Mouse (Mus musculus) limb, embryonic 14.5 days (tissue): ENCODE measurements around the gene Csnk1d. TPM values are rescaled to one million over a fixed set of nuclear protein-coding genes. Genes with fewer than 3 reads are reported as not detected.

ENCODE experiments used
- ATAC-seq: fragments of 200-750 bp; cut with Nextera tagmentation; 2 replicates; pipeline ENCODE4 v1.8.0; 2017; ENCODE audit warnings: low read depth, moderate number of reproducible peaks, moderate TSS enrichment; ENCODE audit not compliant: low FRiP score
- DNase-seq: peaks from one replicate; pipeline ENCODE4 v3.0.0-alpha.2; 2015; ENCODE audit warnings: low spot score
- H3K27ac ChIP-seq: fragments of 300-500 bp; sonication (generic); replicated peaks from 2 replicates; pipeline ENCODE4 v1.5.1; 2014; ENCODE audit warnings: low read depth, mild to moderate bottlenecking, low read length, moderate library complexity, mixed read lengths
- H3K27me3 ChIP-seq: fragments of 300-500 bp; sonication (generic); 2 replicates; pipeline ENCODE4 v1.6.1; 2014; ENCODE audit warnings: low read length, mixed read lengths; ENCODE audit not compliant: control insufficient read depth, insufficient read depth
- H3K36me3 ChIP-seq: fragments of 300-500 bp; sonication (generic); 2 replicates; pipeline ENCODE4 v1.6.1; 2014; ENCODE audit warnings: mild to moderate bottlenecking, low read length, moderate library complexity, mixed read lengths; ENCODE audit not compliant: control insufficient read depth, insufficient read depth
- H3K4me1 ChIP-seq: fragments of 300-500 bp; sonication (generic); 2 replicates; pipeline ENCODE4 v1.6.1; 2014; ENCODE audit warnings: antibody characterized with exemption, low read length, mixed read lengths; ENCODE audit not compliant: control insufficient read depth, insufficient read depth
- H3K4me2 ChIP-seq: fragments of 300-500 bp; sonication (generic); replicated peaks from 2 replicates; pipeline ENCODE4 v1.6.1; 2014; ENCODE audit warnings: low read depth, mild to moderate bottlenecking, low read length, moderate library complexity; ENCODE audit not compliant: severe bottlenecking
- H3K4me3 ChIP-seq: fragments of 300-500 bp; sonication (generic); replicated peaks from 2 replicates; pipeline ENCODE4 v1.5.1; 2014; ENCODE audit warnings: low read length
- H3K9ac ChIP-seq: fragments of 300-500 bp; sonication (generic); 2 replicates; pipeline ENCODE4 v1.6.1; 2014; ENCODE audit warnings: mild to moderate bottlenecking, low read depth, low read length, moderate library complexity; ENCODE audit not compliant: severe bottlenecking
- H3K9me3 ChIP-seq: fragments of 300-500 bp; sonication (generic); 2 replicates; pipeline ENCODE4 v1.6.1; 2016; ENCODE audit warnings: low read length; ENCODE audit not compliant: control insufficient read depth
- POLR2A ChIP-seq: fragments of 200-500 bp; IDR thresholded peaks from 2 replicates; pipeline ENCODE4 v1.8.0; 2012; ENCODE audit warnings: inconsistent platforms, mild to moderate bottlenecking, moderate library complexity, borderline replicate concordance; ENCODE audit not compliant: insufficient read depth, insufficient read length; ENCODE audit errors: extremely low read depth
- WGBS: fragments of 180-500 bp; shearing (Covaris S2); extraction: QIAGEN DNeasy Blood & Tissue Kit; methylation state at CpG from one replicate; pipeline ENCODE4 v1.1.7; 2014; 5-methylcytosine and 5-hydroxymethylcytosine counted together
- polyA plus RNA-seq, 2 experiments: library from polyadenylated mRNA; depleted of rRNA in 1 of 2; stranded (reverse) in 1 of 2; unstranded in 1 of 2; fragments of >200 nt; fragmentation: Nextera tagmentation in 1 of 2; extraction: Ambion mirVana in 1 of 2; gene quantifications; 2 replicates each; pipeline versions ENCODE4 v1.2.1 to v1.2.3; 2012 to 2014

The Csnk1d gene
- polyA plus RNA-seq, 2 experiments: 65.8 to 140 TPM

DNA sequence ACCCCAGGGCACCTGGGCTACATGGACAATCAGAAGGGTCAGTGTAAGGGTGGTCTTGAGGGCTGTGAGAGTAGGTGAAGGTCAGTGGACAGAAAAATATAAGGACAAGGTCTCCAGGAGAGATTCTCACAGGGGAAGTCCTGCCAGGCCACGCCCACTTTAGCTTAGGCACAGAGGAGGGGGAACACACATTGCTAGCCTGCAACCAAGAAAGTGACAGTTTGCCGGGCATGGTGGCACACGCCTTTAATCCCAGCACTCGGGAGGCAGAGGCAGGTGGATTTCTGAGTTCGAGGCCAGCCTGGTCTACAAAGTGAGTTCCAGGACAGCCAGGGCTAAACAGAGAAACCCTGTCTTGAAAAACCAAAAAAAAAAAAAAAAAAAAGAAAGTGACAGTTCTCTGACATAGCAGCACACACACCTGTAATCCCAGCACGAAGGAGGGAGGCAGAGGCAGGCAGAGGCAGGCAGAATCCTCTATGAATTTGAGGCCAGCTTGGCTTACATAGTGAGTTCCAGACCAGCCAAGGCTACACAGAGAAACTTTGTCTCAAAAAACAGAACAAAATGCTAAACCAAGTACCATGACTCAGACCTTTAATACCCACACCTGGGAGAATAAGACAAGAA lies 51.3 kb downstream of the Csnk1d start:
- DNase-seq: no peak

DNA sequence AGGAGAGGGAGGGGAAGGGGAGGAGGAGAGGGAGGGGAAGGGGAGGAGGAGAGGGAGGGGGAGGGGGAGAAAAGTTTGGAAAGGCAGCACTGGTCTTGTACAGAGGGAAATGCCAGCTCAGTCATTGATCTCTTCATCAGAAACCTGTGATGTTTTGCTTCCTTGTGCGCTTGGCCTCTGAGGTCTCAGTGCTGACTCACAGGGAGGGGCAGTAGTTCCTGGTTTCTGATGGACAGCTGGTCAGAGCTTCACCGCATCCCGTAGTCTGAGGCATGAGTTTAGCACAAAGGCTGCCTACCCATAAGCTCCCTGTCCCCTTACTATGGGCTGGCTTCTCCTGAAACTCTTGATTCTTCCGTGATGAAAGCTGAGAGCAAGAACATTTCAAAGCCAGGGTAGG lies 52.3 kb downstream of the Csnk1d start:
- TF ChIP-seq POLR2A: no peak
- H3K9me3 ChIP-seq: no peaks in the 10 kb centered on the region
- no peak overlapping the region for H3K9ac ChIP-seq
- DNase-seq (no peak), ATAC-seq (no peak)
- no peaks in the 10 kb centered on the region for H3K36me3 ChIP-seq
- no peak overlapping the region for H3K4me3 ChIP-seq
- no peaks in the 10 kb centered on the region for H3K4me1 ChIP-seq
- WGBS: 26% methylated on average over 4 of the region's 4 CpGs
- H3K27me3 ChIP-seq: no peaks in the 10 kb centered on the region
- no peak overlapping the region for H3K4me2 ChIP-seq
- H3K27ac ChIP-seq: no peak overlapping the region

More for the DNA sequence above, 51.3 kb downstream of the Csnk1d start:
- H3K4me1 ChIP-seq: no peaks in the 10 kb centered on the region
- H3K9me3 ChIP-seq: no peaks in the 10 kb centered on the region
- no peak for ATAC-seq
- no peak overlapping the region for H3K4me2 ChIP-seq
- H3K27me3 ChIP-seq: no peaks in the 10 kb centered on the region
- H3K4me3 ChIP-seq: no peak overlapping the region
- H3K36me3 ChIP-seq: no peaks in the 10 kb centered on the region
- no peak overlapping the region for H3K9ac ChIP-seq
- 45% methylated on average over 6 of the region's 6 CpGs for WGBS
- TF ChIP-seq POLR2A: no peak
- no peak overlapping the region for H3K27ac ChIP-seq

DNA sequence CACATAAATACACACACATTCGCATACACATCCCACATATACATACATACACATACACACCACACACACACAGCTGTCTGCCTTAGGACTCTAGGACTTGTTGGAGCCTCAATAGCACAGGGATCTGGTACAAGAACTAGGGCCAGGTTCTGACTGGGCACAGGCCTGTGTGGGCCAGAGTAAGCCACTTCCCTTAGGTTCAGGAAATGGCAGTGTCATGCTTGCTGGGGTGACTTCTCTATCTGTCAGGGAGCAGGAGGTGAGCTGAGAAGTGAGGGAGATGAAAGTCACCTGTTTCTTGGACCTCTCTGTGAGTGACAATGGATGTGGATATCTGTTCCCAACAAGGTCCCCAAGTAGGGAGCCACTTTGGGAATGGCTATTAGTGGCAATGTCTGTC lies 53.2 kb downstream of the Csnk1d start:
- no peak for ATAC-seq
- Histone ChIP-seq H3K9me3 (no peaks in the 10 kb centered on the region), H3K9ac (no peak overlapping the region), H3K27ac (no peak overlapping the region), H3K4me1 (no peaks in the 10 kb centered on the region), H3K4me2 (no peak overlapping the region), H3K36me3 (no peaks in the 10 kb centered on the region), H3K4me3 (no peak overlapping the region), H3K27me3 (no peaks in the 10 kb centered on the region)
- 93% methylated on average over 1 of the region's 1 CpGs for WGBS
- no peak for DNase-seq
- TF ChIP-seq POLR2A: no peak

DNA sequence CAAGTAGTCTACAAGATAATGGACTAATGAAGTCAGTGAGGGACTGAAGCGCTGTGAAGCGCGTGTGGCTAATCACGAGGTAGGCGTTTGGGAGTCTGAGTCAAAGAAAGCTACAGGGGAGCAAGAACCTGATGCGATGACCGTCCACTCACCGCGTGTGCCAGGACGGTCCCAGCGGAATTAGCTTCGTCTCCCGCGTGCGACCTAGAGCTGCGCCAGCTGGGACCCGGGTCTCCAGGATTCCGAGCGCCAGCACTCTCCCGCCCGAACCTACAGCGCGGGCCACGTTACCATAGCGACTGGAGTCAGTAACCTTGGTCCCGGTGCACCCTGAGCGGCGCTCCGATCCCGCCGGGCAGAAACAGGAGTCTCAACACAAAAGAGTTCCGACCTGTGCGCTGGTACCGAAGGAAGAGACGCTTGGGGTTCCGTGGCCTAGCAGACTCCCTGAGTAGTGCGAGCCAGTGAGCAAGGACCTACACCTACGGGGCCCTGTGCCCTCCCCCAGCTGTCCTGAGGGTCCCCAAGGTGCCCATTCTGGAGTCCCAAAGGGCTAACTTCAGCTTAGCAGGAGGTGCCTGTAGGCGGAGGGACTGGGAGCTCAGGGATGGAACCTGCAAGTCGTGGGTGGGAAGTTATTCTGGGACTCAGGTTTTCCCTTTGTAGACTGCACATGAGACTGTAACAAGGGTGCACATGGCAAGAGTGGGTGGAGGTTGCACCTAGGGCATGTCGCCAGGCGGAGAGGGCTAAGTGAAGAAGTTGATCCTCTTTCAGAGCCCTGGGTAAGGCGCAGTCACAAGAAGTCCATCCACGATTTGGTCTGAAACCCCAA lies 58.3 kb downstream of the Csnk1d start, which contains the start of gene Ccdc57:
Gene Ccdc57, minus strand, starts transcription at position 309 of the 835 bp plus-strand sequence.
- peak; percentile 95 for ATAC-seq

DNA sequence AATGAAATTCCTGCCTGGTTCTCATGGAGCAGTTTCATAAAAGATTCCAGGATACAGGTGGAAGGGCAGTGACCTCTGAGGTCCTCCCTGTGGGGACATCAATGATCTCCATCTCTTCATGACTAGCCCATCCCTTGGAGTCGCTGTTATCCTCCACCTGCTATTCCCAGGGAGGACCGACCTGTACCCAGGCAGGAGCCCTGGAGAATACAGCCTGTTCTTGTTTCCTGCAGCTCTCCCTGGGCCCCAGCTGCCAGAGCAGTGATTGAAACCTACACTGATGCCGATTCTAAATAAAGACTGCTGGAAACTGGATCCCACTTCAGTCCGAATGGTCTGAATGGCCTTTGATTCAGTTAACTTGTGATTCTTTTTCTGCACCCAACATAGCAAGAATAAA lies 59.7 kb downstream of the Csnk1d start:
- ATAC-seq (no peak), DNase-seq (no peak)
- Histone ChIP-seq H3K4me3 (no peak overlapping the region), H3K36me3 (0 out of 2 replicates have a peak, but pooled peaks cover 2% of the 10 kb centered on the region), H3K9ac (no peak overlapping the region), H3K4me2 (no peak overlapping the region), H3K27ac (no peak overlapping the region), H3K4me1 (no peaks in the 10 kb centered on the region), H3K9me3 (no peaks in the 10 kb centered on the region), H3K27me3 (no peaks in the 10 kb centered on the region)
- 92% methylated on average over 4 of the region's 4 CpGs for WGBS
- no peak for TF ChIP-seq POLR2A

More for the DNA sequence above, 58.3 kb downstream of the Csnk1d start, which contains the start of gene Ccdc57:
- Histone ChIP-seq H3K9me3 (no peaks in the 10 kb centered on the region), H3K4me3 (peak within 1 kb of the TSS; percentile 70), H3K4me2 (peak within 1 kb of the TSS; percentile 69), H3K9ac (peak within 1 kb of the TSS; percentile 62), H3K4me1 (no peaks in the 10 kb centered on the region), H3K36me3 (no peaks in the 10 kb centered on the region), H3K27me3 (no peaks in the 10 kb centered on the region), H3K27ac (no peak within 1 kb of the TSS)
- peak; percentile 87 for DNase-seq
- no peak for TF ChIP-seq POLR2A
- 10% methylated on average over 44 of the region's 44 CpGs for WGBS
